8 mouse cellular contexts compared by ENCODE assay signal in the genomic region with DNA sequence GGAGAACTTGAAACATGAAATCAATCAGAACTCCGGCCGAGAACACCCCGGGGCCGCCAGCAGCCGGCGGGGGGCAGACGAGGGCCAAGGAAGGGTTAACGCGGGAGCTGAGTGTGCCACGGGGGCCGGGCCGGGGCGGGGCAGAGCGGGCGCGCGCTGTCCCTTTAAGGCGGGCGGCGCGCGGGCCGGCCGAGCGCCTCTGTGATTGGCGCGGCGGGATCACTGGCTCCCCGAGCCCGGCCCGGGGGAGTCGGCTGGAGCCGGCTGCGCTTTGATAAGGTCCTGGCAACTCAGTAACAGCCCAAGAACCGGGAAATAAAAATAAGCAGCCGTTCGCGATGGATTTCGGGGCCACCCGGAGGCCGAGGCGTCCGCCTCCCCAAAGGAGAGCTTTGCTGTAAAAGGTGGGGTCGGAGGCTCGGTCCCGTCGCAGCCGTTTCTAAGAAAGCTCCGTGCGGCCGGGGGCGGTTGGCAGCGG. TPM values are rescaled to one million over a fixed set of nuclear protein-coding genes. Genes with fewer than 3 reads are reported as not detected.
DNase-seq lines count a peak whose midpoint lies in the region; ATAC-seq and TF ChIP-seq lines count a peak whose summit lies in the region.

Gene Axin2 (plus strand): TSS at position 192 of the 478 bp plus-strand sequence.

- H3K4me1 ChIP-seq in hindbrain, embryonic 12.5 days, result peaks cover 47% of the 10 kb centered on the region

- no peaks in the 10 kb centered on the region for H3K9me3 ChIP-seq in hindbrain, embryonic 12.5 days (replicated peaks)

- no peaks in the 10 kb centered on the region for H3K36me3 ChIP-seq in hindbrain, embryonic 12.5 days

- peak; percentile 86 for ATAC-seq in Patski
- ATAC-seq in hindbrain, embryonic 12.5 days (ENCODE audit: low FRiP score), result peak; percentile 92

- peak within 1 kb of the TSS; percentile 96 for H3K9ac ChIP-seq in hindbrain, embryonic 12.5 days

- no peaks in the 10 kb centered on the region for H3K27me3 ChIP-seq in Patski
- H3K27me3 ChIP-seq in hindbrain, embryonic 12.5 days, result no peaks in the 10 kb centered on the region

- peak within 1 kb of the TSS; percentile 100 for H3K27ac ChIP-seq in hindbrain, embryonic 12.5 days

- H3K4me2 ChIP-seq in hindbrain, embryonic 12.5 days (replicated peaks), result peak within 1 kb of the TSS; percentile 79

- peak; percentile 53 for DNase-seq in Patski (ENCODE audit: low read depth, low spot score)
- DNase-seq in cerebellum, postnatal 10 days, result peak; percentile 90 to 95
- DNase-seq in frontal cortex, postnatal 25 days (ENCODE audit: low spot score in 2 of 2), result peak; percentile 76 to 77
- DNase-seq in layer of hippocampus, postnatal 25 days (ENCODE audit: extremely low spot score in 1 of 2, low spot score in 1 of 2), result peak; percentile 73 to 81
- peak; percentile 96 for DNase-seq in lung, postnatal 10 days
- DNase-seq in retina, embryonic 14.5 days (ENCODE audit: low spot score), result peak; percentile 95
- peak; percentile 93 for DNase-seq in thymus, postnatal 25 days

- in situ Hi-C loops in Patski (cut with MboI; ENCODE audit: low pct_unique_long_range_greater_than_20kb), result no loop called here

- CTCF ChIA-PET in Patski (lab: Charles Lee), result no interaction called here

- POLR2A ChIA-PET in Patski (lab: Charles Lee), result no interaction called here

- WGBS in hindbrain, embryonic 12.5 days, result under 1% methylated on average over 53 of the region's 53 CpGs

- TF ChIP-seq CTCF in Patski (IDR thresholded peaks at IDR 0.05), result no peak

- peak within 1 kb of the TSS; percentile 95 for H3K4me3 ChIP-seq in hindbrain, embryonic 12.5 days

RNA-seq across cellular contexts. Expression of gene Axin2, which starts in this region (rescaled TPM):
- polyA plus RNA-seq in Patski (2021), result 2.2 TPM
- 17.5 and 20.3 TPM in 2 replicates for polyA plus RNA-seq in hindbrain, embryonic 12.5 days (2016; fragmentation: Nextera tagmentation; extraction: Ambion mirVana)
- 10 to 100 TPM; 24.6 to 29.6 TPM for total RNA-seq in layer of hippocampus, postnatal 25 days (2021)

Comparison
In these comparisons a context has a peak if more than half of its experiments do, and no peak if none do; other contexts are left out.
1. Peak in every context shown above with its lines: DNase-seq, ATAC-seq, H3K4me3 ChIP-seq and H3K27ac ChIP-seq.